Mouse (Mus musculus) intestine, embryonic 14.5 days (tissue): ENCODE measurements around the gene Armc12. TPM values are rescaled to one million over a fixed set of nuclear protein-coding genes. Genes with fewer than 3 reads are reported as not detected.

ENCODE experiments used
- ATAC-seq: fragments of 200-750 bp; cut with Nextera tagmentation; replicated peaks from 2 replicates; pipeline ENCODE4 v1.8.0; 2017; ENCODE audit warnings: low read depth, moderate number of reproducible peaks, moderate TSS enrichment, moderate library complexity; ENCODE audit not compliant: low FRiP score, low TSS enrichment
- DNase-seq: peaks from one replicate; pipeline ENCODE4 v3.0.0-alpha.2; 2018; ENCODE audit warnings: low spot score
- H3K27ac ChIP-seq: fragments of 300-500 bp; sonication (generic); 2 replicates; pipeline ENCODE4 v1.5.1; 2014; ENCODE audit warnings: low read depth, mild to moderate bottlenecking, control low read depth
- H3K27me3 ChIP-seq: fragments of 300-500 bp; sonication (generic); replicated peaks from 2 replicates; pipeline ENCODE4 v1.6.1; 2014; ENCODE audit warnings: low read length, control low read depth; ENCODE audit not compliant: control insufficient read depth, insufficient read depth
- H3K36me3 ChIP-seq: fragments of 300-500 bp; sonication (generic); 2 replicates; pipeline ENCODE4 v1.6.1; 2014; ENCODE audit warnings: low read length, control low read depth; ENCODE audit not compliant: control insufficient read depth, insufficient read depth
- H3K4me1 ChIP-seq: fragments of 300-500 bp; sonication (generic); replicated peaks from 2 replicates; pipeline ENCODE4 v1.6.1; 2014; ENCODE audit warnings: low read length, control low read depth, mixed read lengths; ENCODE audit not compliant: control insufficient read depth, insufficient read depth
- H3K4me2 ChIP-seq: fragments of 300-500 bp; sonication (generic); 2 replicates; pipeline ENCODE4 v1.6.1; 2014; ENCODE audit warnings: low read length
- H3K4me3 ChIP-seq: fragments of 300-500 bp; sonication (generic); 2 replicates; pipeline ENCODE4 v1.5.1; 2014; ENCODE audit warnings: low read depth, low read length, control low read depth, mixed read lengths
- H3K9ac ChIP-seq: fragments of 300-500 bp; sonication (generic); 2 replicates; pipeline ENCODE4 v1.6.1; 2014; ENCODE audit warnings: mild to moderate bottlenecking, low read length
- H3K9me3 ChIP-seq: fragments of 300-500 bp; sonication (generic); 2 replicates; pipeline ENCODE4 v1.6.1; 2016; ENCODE audit warnings: low read length, control low read depth; ENCODE audit not compliant: control insufficient read depth
- WGBS: fragments of 180-500 bp; shearing (Covaris S2); extraction: QIAGEN DNeasy Blood & Tissue Kit; methylation state at CpG from one replicate; pipeline ENCODE4 v1.1.7; 2014; 5-methylcytosine and 5-hydroxymethylcytosine counted together
- polyA plus RNA-seq: library from polyadenylated mRNA; unstranded; fragments of >200 nt; fragmentation: Nextera tagmentation; extraction: Ambion mirVana; gene quantifications from 2 replicates; pipeline ENCODE4 v1.2.1, GENCODE M21; 2014

Gene Armc12
- polyA plus RNA-seq, 1 experiment from 2014 or later = not detected

GRCm38 (mm10) chr17:28523355-28524008, 7.1 kb upstream of the Armc12 start:
- peak overlapping the region; percentile 81 for H3K27ac ChIP-seq
- H3K4me1 ChIP-seq = peaks cover 26% of the 10 kb centered on the region
- no peaks in the 10 kb centered on the region for H3K9me3 ChIP-seq
- no peaks in the 10 kb centered on the region for H3K36me3 ChIP-seq
- peak overlapping the region; percentile 64 for H3K4me3 ChIP-seq
- ATAC-seq (peak; percentile 37), DNase-seq (peak; percentile 81)
- 10% methylated on average over 28 of the region's 28 CpGs for WGBS
- H3K4me2 ChIP-seq = peak overlapping the region; percentile 86
- 0 out of 2 replicates have a peak, but pooled peaks cover 4% of the 10 kb centered on the region for H3K27me3 ChIP-seq
- H3K9ac ChIP-seq = peak overlapping the region; percentile 60

GRCm38 (mm10) chr17:28524009-28524695, 6.5 kb upstream of the Armc12 start:
- H3K4me3 ChIP-seq = 0 out of 2 replicates have a peak overlapping the region, but pooled peaks have one; percentile 64
- 81% methylated on average over 23 of the region's 23 CpGs for WGBS

GRCm38 (mm10) chr17:28524831-28525430, 5.7 kb upstream of the Armc12 start:
- DNase-seq (no peak), ATAC-seq (no peak)
- Histone ChIP-seq H3K9me3 (no peaks in the 10 kb centered on the region), H3K27me3 (0 out of 2 replicates have a peak, but pooled peaks cover 4% of the 10 kb centered on the region), H3K4me1 (peaks cover 22% of the 10 kb centered on the region), H3K4me2 (no peak overlapping the region), H3K9ac (no peak overlapping the region), H3K27ac (no peak overlapping the region), H3K4me3 (no peak overlapping the region), H3K36me3 (no peaks in the 10 kb centered on the region)
- WGBS = 72% methylated on average over 4 of the region's 4 CpGs

More at GRCm38 (mm10) chr17:28524009-28524695, 6.5 kb upstream of the Armc12 start:
- Histone ChIP-seq H3K36me3 (no peaks in the 10 kb centered on the region), H3K27me3 (0 out of 2 replicates have a peak, but pooled peaks cover 4% of the 10 kb centered on the region), H3K4me2 (peak overlapping the region; percentile 86), H3K9ac (no peak overlapping the region), H3K9me3 (no peaks in the 10 kb centered on the region), H3K27ac (no peak overlapping the region), H3K4me1 (peaks cover 22% of the 10 kb centered on the region)
- ATAC-seq (no peak), DNase-seq (no peak)

GRCm38 (mm10) chr17:28527184-28528042, 3.2 kb upstream of the Armc12 start:
- DNase-seq = no peak
- Histone ChIP-seq H3K4me3 (no peak overlapping the region), H3K27ac (no peak overlapping the region), H3K9me3 (no peaks in the 10 kb centered on the region), H3K27me3 (no peaks in the 10 kb centered on the region), H3K4me1 (peaks cover 15% of the 10 kb centered on the region; the same call in 1 of the 2 replicates), H3K9ac (0 out of 2 replicates have a peak overlapping the region, but pooled peaks have one; percentile 7), H3K36me3 (no peaks in the 10 kb centered on the region), H3K4me2 (peak overlapping the region; percentile 39)
- 41% methylated on average over 12 of the region's 12 CpGs for whole genome bisulfite sequencing
- no peak for ATAC-seq

GRCm38 (mm10) chr17:28528043-28528351, 2.6 kb upstream of the Armc12 start:
- no peaks in the 10 kb centered on the region for H3K9me3 ChIP-seq
- H3K36me3 ChIP-seq = no peaks in the 10 kb centered on the region
- DNase-seq (peak; percentile 96), ATAC-seq (0 out of 2 replicates have a peak, but pooled peaks have one; percentile 37)
- 6% methylated on average over 6 of the region's 6 CpGs for WGBS
- H3K27ac ChIP-seq = no peak overlapping the region
- H3K9ac ChIP-seq = no peak overlapping the region
- no peak overlapping the region for H3K4me3 ChIP-seq
- no peaks in the 10 kb centered on the region for H3K27me3 ChIP-seq
- peaks cover 15% of the 10 kb centered on the region; the same call in 1 of the 2 replicates for H3K4me1 ChIP-seq
- peak overlapping the region; percentile 39 for H3K4me2 ChIP-seq

- H3K4me1 ChIP-seq = peaks cover 8% of the 10 kb centered on the region; the same call in 1 of the 2 replicates
- no peak overlapping the region for H3K27ac ChIP-seq
- DNase-seq (no peak), ATAC-seq (no peak)
- H3K36me3 ChIP-seq = no peaks in the 10 kb centered on the region
- H3K9me3 ChIP-seq = no peaks in the 10 kb centered on the region
- no peaks in the 10 kb centered on the region for H3K27me3 ChIP-seq
- H3K4me3 ChIP-seq = no peak overlapping the region
- WGBS = 61% methylated on average over 4 of the region's 4 CpGs
- no peak overlapping the region for H3K9ac ChIP-seq
- H3K4me2 ChIP-seq = no peak overlapping the region
Measured at GRCm38 (mm10) chr17:28529116-28529515, 1.5 kb upstream of the Armc12 start.

GRCm38 (mm10) chr17:28531946-28532345, 1.3 kb downstream of the Armc12 start:
- Histone ChIP-seq H3K4me2 (peak overlapping the region; percentile 14; the same call in 1 of the 2 replicates), H3K9me3 (no peaks in the 10 kb centered on the region), H3K4me1 (peaks cover 7% of the 10 kb centered on the region; the same call in 1 of the 2 replicates), H3K27me3 (no peaks in the 10 kb centered on the region), H3K27ac (no peak overlapping the region), H3K36me3 (no peaks in the 10 kb centered on the region), H3K9ac (no peak overlapping the region), H3K4me3 (no peak overlapping the region)
- WGBS = 15% methylated on average over 18 of the region's 18 CpGs
- DNase-seq = no peak
- no peak for ATAC-seq

GRCm38 (mm10) chr17:28532557-28532956, 2.0 kb downstream of the Armc12 start:
- Histone ChIP-seq H3K36me3 (no peaks in the 10 kb centered on the region), H3K9me3 (no peaks in the 10 kb centered on the region), H3K27me3 (no peaks in the 10 kb centered on the region), H3K4me3 (no peak overlapping the region), H3K4me1 (peaks cover 3% of the 10 kb centered on the region; the same call in 1 of the 2 replicates), H3K4me2 (no peak overlapping the region), H3K27ac (no peak overlapping the region), H3K9ac (no peak overlapping the region)
- ATAC-seq (no peak), DNase-seq (no peak)
- WGBS = 85% methylated on average over 7 of the region's 7 CpGs
